Comparison of ENCODE assay signal across 10 mouse cellular contexts in genomic region chr4:150544231-150544630, GRCm38 (mm10).
DNase-seq lines count a peak whose midpoint lies in the region; ATAC-seq and TF ChIP-seq lines count a peak whose summit lies in the region.
"Had no signal": no experiment of that assay in that cellular context is flagged by ENCODE, and none has a peak within 500 bp of the region (broad histone marks: within the 10 kb centered on the region; RNA-seq: fewer than 3 reads in every experiment).

No protein-coding gene starts in this region.

- H3K36me3 ChIP-seq in heart, postnatal 0 days (replicated peaks; ENCODE audit: control insufficient read depth, insufficient read depth, low read length): no peaks in the 10 kb centered on the region; the same call in 1 of the 2 replicates
- peaks cover 3% of the 10 kb centered on the region; the same call in 1 of the 2 replicates for H3K36me3 ChIP-seq in heart, embryonic 11.5 days (ENCODE audit: control insufficient read depth, insufficient read depth, low read length)
- H3K36me3 ChIP-seq in liver, embryonic 11.5 days (ENCODE audit: control insufficient read depth, insufficient read depth, low read length): no peaks in the 10 kb centered on the region

- DNase-seq in heart, postnatal 0 days (ENCODE audit: low spot score): no peak
- peak; percentile 47 for DNase-seq in 3T3-L1 (ENCODE audit: low read depth, low spot score)
- no peak for DNase-seq in liver, embryonic 11.5 days (ENCODE audit: low spot score)
- DNase-seq in urinary bladder, postnatal 10 days (ENCODE audit: low spot score): no peak
- no peak for DNase-seq in cerebellum, adult 11-12 months
- DNase-seq: cerebellum, postnatal 36 days had no signal

- ATAC-seq in heart, postnatal 0 days (ENCODE audit: insufficient read depth, low read depth): no peak
- no peak for ATAC-seq in heart, embryonic 11.5 days (replicated peaks; ENCODE audit: insufficient number of reproducible peaks, low FRiP score, low TSS enrichment)
- no peak; the same call in 1 of the 2 replicates for ATAC-seq in liver, embryonic 11.5 days (replicated peaks; ENCODE audit: low FRiP score)
- no peak for ATAC-seq in CD4-positive, CD25-positive, alpha-beta regulatory T cell, adult 4 months

- H3K27me3 ChIP-seq in heart, postnatal 0 days (ENCODE audit: control insufficient read depth, insufficient read depth, low read length): no peaks in the 10 kb centered on the region
- no peaks in the 10 kb centered on the region for H3K27me3 ChIP-seq in heart, embryonic 11.5 days (ENCODE audit: control insufficient read depth, insufficient read depth, low read length)
- no peaks in the 10 kb centered on the region for H3K27me3 ChIP-seq in liver, embryonic 11.5 days (replicated peaks; ENCODE audit: control insufficient read depth, insufficient read depth, low read length)

- H3K4me1 ChIP-seq in heart, postnatal 0 days (ENCODE audit: control insufficient read depth, insufficient read depth): no peaks in the 10 kb centered on the region
- 0 out of 2 replicates have a peak, but pooled peaks cover 2% of the 10 kb centered on the region for H3K4me1 ChIP-seq in heart, embryonic 11.5 days (ENCODE audit: control insufficient read depth, insufficient read depth, low read length)
- peaks cover 47% of the 10 kb centered on the region for H3K4me1 ChIP-seq in bone marrow macrophage, adult 2 months (ENCODE audit: control insufficient read depth, insufficient read depth, low read length)
- H3K4me1 ChIP-seq in liver, embryonic 11.5 days (replicated peaks; ENCODE audit: control insufficient read depth, insufficient read depth, low read length): peaks cover 12% of the 10 kb centered on the region

- no peak overlapping the region for H3K9ac ChIP-seq in heart, postnatal 0 days (replicated peaks; ENCODE audit: low read depth, low read length)
- H3K9ac ChIP-seq in heart, embryonic 11.5 days (ENCODE audit: low read depth, low read length): no peak overlapping the region
- H3K9ac ChIP-seq in liver, embryonic 11.5 days (ENCODE audit: low read depth, low read length): no peak overlapping the region

- no peak overlapping the region for H3K4me2 ChIP-seq in heart, postnatal 0 days (ENCODE audit: low read depth, low read length)
- H3K4me2 ChIP-seq in heart, embryonic 11.5 days: no peak overlapping the region
- H3K4me2 ChIP-seq in liver, embryonic 11.5 days: no peak overlapping the region; the same call in 1 of the 2 replicates

- no peak for TF ChIP-seq EP300 in heart, postnatal 0 days (IDR thresholded peaks at IDR 0.05; ENCODE audit: low read depth)

- no peaks in the 10 kb centered on the region for H3K9me3 ChIP-seq in heart, postnatal 0 days (replicated peaks; ENCODE audit: control insufficient read depth, low read length)
- H3K9me3 ChIP-seq in heart, embryonic 11.5 days (replicated peaks; ENCODE audit: control insufficient read depth, low read length): no peaks in the 10 kb centered on the region
- no peaks in the 10 kb centered on the region for H3K9me3 ChIP-seq in liver, embryonic 11.5 days (ENCODE audit: control insufficient read depth, low read length)
- H3K9me3 ChIP-seq: midbrain, embryonic 10.5 days had no signal

- peak overlapping the region; percentile 40; the same call in 1 of the 2 replicates for H3K27ac ChIP-seq in heart, postnatal 0 days (ENCODE audit: low read depth)
- H3K27ac ChIP-seq in heart, embryonic 11.5 days (ENCODE audit: low read depth, low read length): no peak overlapping the region
- H3K27ac ChIP-seq in bone marrow macrophage, adult 2 months (ENCODE audit: insufficient read depth, low read depth, low read length): peak overlapping the region; percentile 84
- H3K27ac ChIP-seq in liver, embryonic 11.5 days (ENCODE audit: low read depth, low read length): 0 out of 2 replicates have a peak overlapping the region, but pooled peaks have one; percentile 50
- H3K27ac ChIP-seq: midbrain, embryonic 10.5 days had no signal

- no peak for TF ChIP-seq CTCF in heart, postnatal 0 days (IDR thresholded peaks at IDR 0.05; ENCODE audit: low read depth)
- no peak for TF ChIP-seq CTCF in bone marrow macrophage, adult 2 months (IDR thresholded peaks at IDR 0.05; ENCODE audit: low read depth, low read length)

- no peak for TF ChIP-seq POLR2A in bone marrow macrophage, adult 2 months (IDR thresholded peaks at IDR 0.05; ENCODE audit: borderline replicate concordance, low read depth, low read length)

- H3K4me3 ChIP-seq in heart, postnatal 0 days (ENCODE audit: low read depth, low read length): no peak overlapping the region
- H3K4me3 ChIP-seq in heart, embryonic 11.5 days (ENCODE audit: low read depth, low read length): no peak overlapping the region
- H3K4me3 ChIP-seq in bone marrow macrophage, adult 2 months (ENCODE audit: insufficient read depth, low read length): no peak overlapping the region
- no peak overlapping the region for H3K4me3 ChIP-seq in liver, embryonic 11.5 days (ENCODE audit: low read depth, low read length)
- H3K4me3 ChIP-seq: midbrain, embryonic 10.5 days had no signal

- WGBS in heart, postnatal 0 days: 84% methylated on average over 7 of the region's 7 CpGs
- 81% methylated on average over 7 of the region's 7 CpGs for WGBS in heart, embryonic 11.5 days (ENCODE audit: insufficient replicate concordance)
- 55% methylated on average over 7 of the region's 7 CpGs for WGBS in liver, embryonic 11.5 days
